Mouse (Mus musculus) embryonic facial prominence, embryonic 15.5 days (tissue): ENCODE measurements around the gene Ppfibp2. TPM values are rescaled to one million over a fixed set of nuclear protein-coding genes. Genes with fewer than 3 reads are reported as not detected.

Experiments used
- ATAC-seq: fragments of 200-750 bp; cut with Nextera tagmentation; 2 replicates; pipeline ENCODE4 v1.8.0; 2017; ENCODE audit warnings: low read depth, moderate TSS enrichment; ENCODE audit not compliant: insufficient number of reproducible peaks, low FRiP score, low TSS enrichment
- H3K27ac ChIP-seq: fragments of 300-500 bp; sonication (generic); replicated peaks from 2 replicates; pipeline ENCODE4 v1.5.1; 2015; ENCODE audit warnings: mild to moderate bottlenecking, inconsistent platforms
- H3K27me3 ChIP-seq: fragments of 300-500 bp; sonication (generic); 2 replicates; pipeline ENCODE4 v1.6.1; 2015; ENCODE audit warnings: inconsistent platforms
- H3K36me3 ChIP-seq: fragments of 300-500 bp; sonication (generic); 2 replicates; pipeline ENCODE4 v1.6.1; 2015; ENCODE audit warnings: mild to moderate bottlenecking, inconsistent platforms
- H3K4me1 ChIP-seq: fragments of 300-500 bp; sonication (generic); 2 replicates; pipeline ENCODE4 v1.6.1; 2015; ENCODE audit warnings: inconsistent platforms
- H3K4me2 ChIP-seq: fragments of 300-500 bp; sonication (generic); replicated peaks from 2 replicates; pipeline ENCODE4 v1.6.1; 2015; ENCODE audit warnings: mild to moderate bottlenecking, inconsistent platforms
- H3K4me3 ChIP-seq: fragments of 300-500 bp; sonication (generic); replicated peaks from 2 replicates; pipeline ENCODE4 v1.5.1; 2015; ENCODE audit warnings: mild to moderate bottlenecking, inconsistent platforms
- H3K9ac ChIP-seq: fragments of 300-500 bp; sonication (generic); 2 replicates; pipeline ENCODE4 v1.6.1; 2015; ENCODE audit warnings: inconsistent platforms
- H3K9me3 ChIP-seq: fragments of 300-500 bp; sonication (generic); replicated peaks from 2 replicates; pipeline ENCODE4 v1.6.1; 2016; ENCODE audit warnings: inconsistent platforms
- WGBS: fragments of 180-500 bp; shearing (Covaris S2); methylation state at CpG from one replicate; pipeline ENCODE4 v1.1.7; 2015; 5-methylcytosine and 5-hydroxymethylcytosine counted together
- polyA plus RNA-seq: library from polyadenylated mRNA; unstranded; fragments of >200 nt; fragmentation: Nextera tagmentation; extraction: Ambion mirVana; gene quantifications from 2 replicates; pipeline ENCODE4 v1.2.1, GENCODE M21; 2015

The Ppfibp2 gene
- polyA plus RNA-seq, 1 experiment from 2014 or later = 18.6 TPM

DNA sequence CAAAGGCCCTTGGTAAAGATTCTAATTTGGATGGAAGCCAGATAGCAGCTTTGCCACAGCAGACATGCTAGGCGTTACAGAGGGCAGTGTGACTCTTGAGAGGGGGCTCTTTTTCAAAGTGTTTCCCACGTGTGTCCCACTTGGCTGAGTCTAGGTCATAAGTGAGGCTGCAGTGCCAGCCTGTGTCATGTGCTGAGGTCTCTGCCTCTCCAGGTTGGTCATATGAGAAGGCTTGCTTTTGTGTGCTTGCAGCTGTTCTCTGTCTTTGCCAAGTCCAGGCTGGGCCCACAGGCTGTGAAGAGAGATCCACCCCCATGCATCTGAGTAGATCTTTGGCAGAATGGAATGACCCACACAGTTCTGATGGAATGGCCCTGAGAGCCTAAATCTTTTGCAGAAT is 2.4 kb upstream of the Ppfibp2 start:
- peak; percentile 22; the same call in 1 of the 2 replicates for ATAC-seq
- H3K9me3 ChIP-seq = no peaks in the 10 kb centered on the region
- peaks cover 14% of the 10 kb centered on the region for H3K4me1 ChIP-seq
- H3K9ac ChIP-seq = no peak overlapping the region
- peaks cover 12% of the 10 kb centered on the region for H3K36me3 ChIP-seq
- WGBS = 45% methylated on average over 2 of the region's 2 CpGs
- no peaks in the 10 kb centered on the region for H3K27me3 ChIP-seq
- no peak overlapping the region; the same call in 1 of the 2 replicates for H3K27ac ChIP-seq
- H3K4me3 ChIP-seq = no peak overlapping the region
- H3K4me2 ChIP-seq = no peak overlapping the region

GRCm38 (mm10) chr7:107593904-107594303 is 1.1 kb upstream of the Ppfibp2 start:
- Histone ChIP-seq H3K4me1 (peaks cover 14% of the 10 kb centered on the region), H3K36me3 (peaks cover 12% of the 10 kb centered on the region), H3K9ac (no peak overlapping the region), H3K27ac (peak overlapping the region; percentile 65; the same call in 1 of the 2 replicates), H3K4me2 (peak overlapping the region; percentile 94), H3K27me3 (no peaks in the 10 kb centered on the region), H3K4me3 (no peak overlapping the region; the same call in 1 of the 2 replicates), H3K9me3 (no peaks in the 10 kb centered on the region)
- whole genome bisulfite sequencing = 38% methylated on average over 7 of the region's 7 CpGs
- ATAC-seq = no peak

DNA sequence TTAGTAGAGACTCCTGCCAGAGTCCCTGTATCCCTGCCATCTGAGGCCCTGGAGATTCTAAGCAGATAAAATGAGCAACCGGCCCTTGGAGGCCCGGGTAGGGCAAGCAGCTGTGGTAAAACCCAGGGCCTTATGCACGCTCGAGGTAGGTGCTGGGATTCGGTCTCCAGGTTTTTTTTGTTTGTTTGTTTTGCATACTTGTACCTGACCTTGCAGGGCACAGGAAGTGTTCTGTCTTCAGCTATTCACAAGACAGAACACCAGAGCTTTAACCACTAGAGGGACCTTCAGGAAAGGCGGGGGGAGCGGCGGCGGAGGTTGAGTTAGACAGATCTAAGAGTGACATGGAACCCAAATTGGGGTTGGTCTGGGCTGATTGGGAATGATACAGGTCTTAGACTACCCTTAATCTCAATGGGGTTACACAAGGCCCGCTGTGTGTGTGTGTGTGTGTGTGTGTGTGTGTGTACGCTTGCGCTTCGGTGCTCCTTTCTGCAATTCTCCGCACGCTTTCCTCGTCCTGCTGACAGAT is 616 bp upstream of the Ppfibp2 start:
- H3K9me3 ChIP-seq = no peaks in the 10 kb centered on the region
- ATAC-seq = peak; percentile 35; the same call in 1 of the 2 replicates
- WGBS = under 1% methylated on average over 16 of the region's 16 CpGs
- H3K36me3 ChIP-seq = peaks cover 12% of the 10 kb centered on the region
- 0 out of 2 replicates have a peak overlapping the region, but pooled peaks have one; percentile 31 for H3K9ac ChIP-seq
- peak overlapping the region; percentile 65 for H3K27ac ChIP-seq
- peak overlapping the region; percentile 56 for H3K4me3 ChIP-seq
- no peaks in the 10 kb centered on the region for H3K27me3 ChIP-seq
- H3K4me1 ChIP-seq = peaks cover 14% of the 10 kb centered on the region
- peak overlapping the region; percentile 94 for H3K4me2 ChIP-seq

DNA sequence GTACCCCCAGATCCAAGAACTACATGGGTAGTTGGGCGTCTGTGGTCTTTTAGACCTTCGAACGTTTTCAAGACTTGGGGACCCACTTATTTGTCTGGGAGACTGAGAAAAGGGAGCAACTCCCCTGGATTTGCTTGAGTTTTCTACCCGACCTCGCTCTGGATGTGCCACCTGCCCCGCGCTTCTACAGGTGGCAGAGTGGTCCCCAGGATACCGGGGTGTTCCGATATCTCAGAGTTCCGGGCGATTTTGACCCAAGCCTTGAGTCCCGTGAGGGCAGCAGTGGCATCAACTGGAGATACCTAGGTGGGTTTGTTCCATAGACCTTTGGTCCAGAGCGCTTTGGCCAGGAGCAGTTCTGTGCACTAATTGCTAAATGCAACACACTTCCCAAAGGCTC is 419 bp downstream of the Ppfibp2 start:
- no peaks in the 10 kb centered on the region for H3K9me3 ChIP-seq
- WGBS = 15% methylated on average over 13 of the region's 13 CpGs
- peaks cover 14% of the 10 kb centered on the region for H3K4me1 ChIP-seq
- peaks cover 10% of the 10 kb centered on the region for H3K36me3 ChIP-seq
- no peak for ATAC-seq
- H3K4me2 ChIP-seq = peak overlapping the region; percentile 94
- H3K27me3 ChIP-seq = no peaks in the 10 kb centered on the region
- H3K4me3 ChIP-seq = peak overlapping the region; percentile 56
- H3K27ac ChIP-seq = 0 out of 2 replicates have a peak overlapping the region, but pooled peaks have one; percentile 65
- H3K9ac ChIP-seq = no peak overlapping the region; the same call in 1 of the 2 replicates

- Histone ChIP-seq H3K4me2 (no peak overlapping the region), H3K4me3 (no peak overlapping the region), H3K4me1 (peaks cover 14% of the 10 kb centered on the region), H3K27me3 (no peaks in the 10 kb centered on the region), H3K9me3 (no peaks in the 10 kb centered on the region), H3K27ac (no peak overlapping the region), H3K9ac (no peak overlapping the region), H3K36me3 (0 out of 2 replicates have a peak, but pooled peaks cover 2% of the 10 kb centered on the region)
- ATAC-seq = no peak
Measured at GRCm38 (mm10) chr7:107596753-107597152, 1.7 kb downstream of the Ppfibp2 start.

- 83% methylated on average over 3 of the region's 3 CpGs for WGBS
- H3K4me1 ChIP-seq = peaks cover 14% of the 10 kb centered on the region
- no peak for ATAC-seq
- H3K27me3 ChIP-seq = no peaks in the 10 kb centered on the region
- no peaks in the 10 kb centered on the region for H3K36me3 ChIP-seq
- H3K4me3 ChIP-seq = no peak overlapping the region
- no peak overlapping the region for H3K4me2 ChIP-seq
- no peak overlapping the region for H3K27ac ChIP-seq
- no peaks in the 10 kb centered on the region for H3K9me3 ChIP-seq
- H3K9ac ChIP-seq = no peak overlapping the region
Measured at GRCm38 (mm10) chr7:107597956-107598355, 2.9 kb downstream of the Ppfibp2 start.

GRCm38 (mm10) chr7:107600651-107601050 is 5.6 kb downstream of the Ppfibp2 start:
- no peak for ATAC-seq
- Histone ChIP-seq H3K4me3 (no peak overlapping the region), H3K9me3 (no peaks in the 10 kb centered on the region), H3K36me3 (no peaks in the 10 kb centered on the region), H3K27ac (no peak overlapping the region), H3K27me3 (no peaks in the 10 kb centered on the region), H3K4me1 (peaks cover under 1% of the 10 kb centered on the region; the same call in 1 of the 2 replicates), H3K4me2 (no peak overlapping the region), H3K9ac (no peak overlapping the region)
- 75% methylated on average over 5 of the region's 5 CpGs for WGBS

GRCm38 (mm10) chr7:107602505-107602904 is 7.5 kb downstream of the Ppfibp2 start:
- Histone ChIP-seq H3K4me1 (no peaks in the 10 kb centered on the region), H3K36me3 (no peaks in the 10 kb centered on the region), H3K9me3 (no peaks in the 10 kb centered on the region), H3K27ac (no peak overlapping the region), H3K4me3 (no peak overlapping the region), H3K4me2 (no peak overlapping the region), H3K9ac (no peak overlapping the region), H3K27me3 (no peaks in the 10 kb centered on the region; the same call in 1 of the 2 replicates)
- 59% methylated on average over 4 of the region's 4 CpGs for WGBS
- no peak for ATAC-seq

DNA sequence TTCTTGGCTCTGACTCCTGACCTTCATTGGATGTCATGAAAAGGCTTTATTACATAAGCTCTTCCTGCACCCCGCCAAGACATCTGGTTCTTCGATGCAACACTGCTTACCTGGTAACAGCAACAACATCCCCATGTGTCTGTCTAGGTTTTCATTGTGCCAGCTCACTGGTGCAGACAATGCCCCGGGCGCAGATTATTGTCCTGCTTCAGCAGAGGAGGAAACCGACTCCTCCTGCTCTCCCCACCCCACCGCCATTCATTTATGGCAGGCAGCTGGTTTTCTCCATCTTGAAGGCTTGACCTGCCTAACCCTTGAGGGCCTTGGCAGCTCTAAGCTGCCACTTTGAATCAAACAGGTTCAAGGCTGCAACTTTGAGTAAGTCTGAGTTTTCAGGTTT is 7.9 kb downstream of the Ppfibp2 start:
- WGBS = 56% methylated on average over 6 of the region's 6 CpGs
- H3K36me3 ChIP-seq = no peaks in the 10 kb centered on the region
- no peaks in the 10 kb centered on the region for H3K4me1 ChIP-seq
- no peaks in the 10 kb centered on the region for H3K9me3 ChIP-seq
- ATAC-seq = no peak
- no peak overlapping the region for H3K4me2 ChIP-seq
- H3K27ac ChIP-seq = no peak overlapping the region
- no peaks in the 10 kb centered on the region; the same call in 1 of the 2 replicates for H3K27me3 ChIP-seq
- no peak overlapping the region for H3K4me3 ChIP-seq
- H3K9ac ChIP-seq = no peak overlapping the region

DNA sequence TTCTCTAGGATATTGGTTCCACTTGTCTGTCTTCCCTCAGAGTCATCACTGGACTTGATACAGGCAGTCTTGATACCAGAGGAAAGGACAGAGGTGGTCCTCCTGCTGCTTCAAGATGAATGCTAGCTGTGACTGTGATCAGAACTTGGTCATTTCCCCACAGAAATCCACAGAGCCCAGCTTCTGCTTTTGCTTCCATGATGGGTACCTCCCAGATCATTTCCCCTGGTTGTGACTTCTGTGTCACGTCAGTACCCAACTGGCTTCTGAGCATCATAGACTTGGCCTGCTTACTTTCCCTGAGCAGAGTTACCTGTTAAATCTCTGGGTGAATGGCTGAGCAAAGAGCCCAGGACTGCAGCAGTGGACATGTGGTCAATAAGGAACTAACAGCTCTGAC is 12.8 kb downstream of the Ppfibp2 start:
- WGBS = 94% methylated on average over 1 of the region's 1 CpGs
- Histone ChIP-seq H3K4me1 (no peaks in the 10 kb centered on the region), H3K27me3 (no peaks in the 10 kb centered on the region; the same call in 1 of the 2 replicates), H3K36me3 (no peaks in the 10 kb centered on the region), H3K9me3 (no peaks in the 10 kb centered on the region), H3K9ac (no peak overlapping the region), H3K4me3 (no peak overlapping the region), H3K27ac (no peak overlapping the region), H3K4me2 (no peak overlapping the region)
- ATAC-seq = no peak

DNA sequence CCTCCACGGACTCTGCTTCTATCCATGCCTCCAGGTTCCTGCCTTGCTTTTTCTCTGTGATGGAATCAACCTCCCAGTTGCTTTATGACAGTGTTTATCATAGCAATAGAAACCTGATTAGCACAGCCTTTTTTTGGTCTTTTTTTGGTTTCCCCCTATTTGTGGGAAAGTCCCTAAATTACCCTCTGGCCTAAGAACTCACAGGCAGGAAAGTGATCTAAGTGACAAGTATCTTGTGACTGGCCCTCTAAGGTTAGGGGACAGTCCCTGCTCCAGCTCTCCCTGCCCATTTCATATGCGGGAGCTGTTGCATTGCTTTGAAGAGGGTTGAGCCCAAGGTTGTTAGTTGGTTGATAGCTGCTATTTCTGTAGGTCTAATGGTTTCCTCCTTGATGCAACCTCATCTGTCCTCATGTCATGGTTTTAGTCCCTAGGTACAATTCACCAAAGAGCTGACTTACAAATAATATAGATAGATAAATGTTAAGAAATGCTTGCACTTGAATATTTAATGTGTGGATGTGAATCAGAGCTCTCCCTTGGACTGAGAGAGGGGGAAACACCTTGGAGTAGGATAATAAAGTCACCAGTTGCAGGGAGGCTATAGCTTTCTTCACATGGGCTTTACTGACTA is 14.7 kb downstream of the Ppfibp2 start:
- H3K27ac ChIP-seq = no peak overlapping the region
- no peak for ATAC-seq
- no peaks in the 10 kb centered on the region; the same call in 1 of the 2 replicates for H3K27me3 ChIP-seq
- no peak overlapping the region for H3K4me3 ChIP-seq
- no peaks in the 10 kb centered on the region for H3K36me3 ChIP-seq
- H3K4me2 ChIP-seq = no peak overlapping the region
- no peak overlapping the region for H3K9ac ChIP-seq
- no peaks in the 10 kb centered on the region for H3K9me3 ChIP-seq
- WGBS = 86% methylated on average over 2 of the region's 2 CpGs
- no peaks in the 10 kb centered on the region for H3K4me1 ChIP-seq
